Mouse (Mus musculus) brown adipose tissue, adult 24 weeks (tissue): ENCODE data around the gene Tat. TPM values are rescaled to one million over a fixed set of nuclear protein-coding genes. Genes with fewer than 3 reads are reported as not detected.

ENCODE experiments used
- polyA plus RNA-seq: library from polyadenylated mRNA; stranded (reverse); fragments of >200 nt; gene quantifications from 2 replicates; pipeline ENCODE4 v1.2.4, GENCODE M21; 2012; ENCODE audit not compliant: missing spikeins, insufficient read depth, insufficient read length

Gene Tat
- polyA plus RNA-seq, 1 experiment: not detected

Other genes with a start within 250 kb of the Tat start
- gene Ap1g1, start 211.9 kb upstream of the Tat start, polyA plus RNA-seq: 44.4 and 68.3 TPM in 2 replicates
- gene Phlpp2, start 121.9 kb upstream of the Tat start, polyA plus RNA-seq: 2.3 and 2.4 TPM in 2 replicates
- not detected in 2 replicates for gene Marveld3, start 28.2 kb upstream of the Tat start, polyA plus RNA-seq
- not detected in 2 replicates for gene Chst4, start 49.3 kb downstream of the Tat start, polyA plus RNA-seq
- 1.7 and 1.8 TPM in 2 replicates for gene Zfp612, start 89.3 kb downstream of the Tat start, polyA plus RNA-seq
- not detected in 2 replicates for gene Gm21964, start 110.8 kb downstream of the Tat start, polyA plus RNA-seq
- gene Gm17720, start 112.3 kb downstream of the Tat start, polyA plus RNA-seq: not detected in 2 replicates
- not detected in 2 replicates for gene Calb2, start 177.8 kb downstream of the Tat start, polyA plus RNA-seq
- 1.1 and 1.9 TPM in 2 replicates for gene Cmtr2, start 225.2 kb downstream of the Tat start, polyA plus RNA-seq